Mouse (Mus musculus): ENCODE measurements at regions not wholly inside any gene's neighbourhood (a gene's known extent, or its start where the extent isn't known, plus 50 kb on each side); places are given as distances from the start of the nearest gene placed in this dataset.

- no peak for TF ChIP-seq CTCF (IDR thresholded peaks at IDR 0.05; ENCODE audit: low read depth)
- TF ChIP-seq EP300 (optimal IDR thresholded peaks at IDR 0.05): no peak
Measured at GRCm38 (mm10) chr3:39357012-39357411, 470.3 kb downstream of the Fat4 start.

All from stomach, postnatal 0 days (tissue).